Mouse (Mus musculus): ENCODE data around the gene Vti1a.

DNA sequence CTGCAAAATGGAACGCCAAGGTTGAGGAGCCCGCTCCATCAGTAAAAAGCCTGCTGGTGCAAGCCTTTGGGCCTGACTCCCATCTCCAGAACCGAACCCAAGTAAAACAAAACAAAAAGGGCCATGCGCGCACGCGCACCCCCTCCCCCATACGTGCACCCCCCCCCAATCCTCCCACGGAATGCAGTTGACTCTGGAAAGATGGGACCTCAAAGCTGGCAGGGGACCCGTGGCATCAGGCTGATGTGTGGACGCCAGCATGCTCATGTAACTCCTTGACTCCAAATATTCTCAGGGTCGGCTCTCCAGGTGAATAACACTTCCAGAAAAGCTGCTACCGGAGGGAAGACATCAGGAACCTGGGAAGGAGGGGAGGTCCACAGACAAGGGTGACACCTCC, 327.8 kb downstream of the Vti1a start:
- TF ChIP-seq CTCF (IDR thresholded peaks at IDR 0.05; ENCODE audit: borderline replicate concordance, insufficient read depth, low read length): no peak
- no peak for TF ChIP-seq POLR2A (IDR thresholded peaks at IDR 0.05; ENCODE audit: low read depth, low read length)
